Comparison of ENCODE assay signal across 17 mouse cellular contexts in the genomic region with DNA sequence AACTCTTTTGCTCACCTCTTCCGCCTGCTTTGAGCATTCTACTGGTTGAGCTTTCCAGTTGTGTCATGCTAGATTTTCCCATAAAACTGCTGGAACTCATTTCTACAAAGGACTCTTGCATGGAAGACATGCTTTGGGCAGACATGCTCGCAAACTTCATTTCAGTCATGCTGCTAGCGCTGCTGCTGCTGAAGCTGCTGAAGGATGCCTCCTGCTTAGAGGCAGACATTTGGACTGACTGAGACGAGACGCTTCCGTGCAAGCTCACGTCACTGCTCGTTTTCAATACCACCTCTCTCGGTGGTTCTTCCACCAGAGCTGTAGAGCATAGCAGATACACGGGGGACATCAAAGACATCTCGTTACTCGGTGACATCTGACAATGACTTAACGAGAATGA. TPM values are rescaled to one million over a fixed set of nuclear protein-coding genes. Genes with fewer than 3 reads are reported as not detected.
"Had no signal": no experiment of that assay in that cellular context is flagged by ENCODE, and none has a peak within 500 bp of the region (broad histone marks: within the 10 kb centered on the region; RNA-seq: fewer than 3 reads in every experiment).

No protein-coding gene starts in this region.

- DNase-seq: retina, postnatal 1 day; right cerebral cortex, adult 18-20 months; right cerebral cortex, postnatal 14 days; right cerebral cortex, postnatal 25 days; right cerebral cortex, postnatal 4 days; spleen, adult 18-20 months; thymus, adult 18-20 months; thymus, adult 2 months; thymus, postnatal 14 days; thymus, postnatal 25 days; thymus, postnatal 36 days; thymus, postnatal 4 days had no signal

- H3K27me3 ChIP-seq: neural tube, embryonic 13.5 days; neural tube, embryonic 15.5 days; stomach, embryonic 15.5 days had no signal

- H3K4me2 ChIP-seq: neural tube, embryonic 13.5 days; neural tube, embryonic 15.5 days; stomach, embryonic 15.5 days had no signal

- H3K4me1 ChIP-seq: neural tube, embryonic 13.5 days; neural tube, embryonic 15.5 days; stomach, embryonic 15.5 days had no signal

- H3K4me3 ChIP-seq: neural tube, embryonic 13.5 days; neural tube, embryonic 15.5 days; stomach, embryonic 15.5 days had no signal

RNA-seq across cellular contexts. Expression of a gene that starts 57.4 kb away (rescaled TPM):
- total RNA-seq: neutrophil, adult 5-6 weeks had no signal
- polyA plus RNA-seq: small intestine, adult 2 months; thymus, adult 2 months had no signal
